Mouse (Mus musculus): ENCODE results near the gene Haus6.

DNA sequence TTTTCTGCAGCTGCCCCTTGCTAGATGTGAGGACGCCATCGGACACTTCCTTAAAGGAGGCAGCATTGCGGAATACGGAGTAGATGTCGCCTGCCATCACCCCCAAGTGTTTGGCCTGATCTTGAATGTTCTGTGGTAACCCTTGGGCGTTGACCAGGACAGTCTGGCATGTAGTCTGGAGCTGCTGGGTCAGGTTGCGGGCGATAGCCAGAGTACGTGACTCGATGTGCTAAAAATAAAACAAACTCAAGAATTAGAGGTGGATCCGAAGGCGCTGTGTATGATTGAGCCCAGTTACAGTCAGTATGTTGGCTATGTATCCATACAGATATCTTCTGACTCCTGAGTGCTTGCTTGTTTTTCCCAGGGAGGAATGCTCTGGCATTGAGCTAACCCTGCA, 45.3 kb upstream of the Haus6 start:
- TF ChIP-seq CTCF (IDR thresholded peaks at IDR 0.05; ENCODE audit: borderline replicate concordance, insufficient read depth, low read depth, low read length): no peak
- no peak for TF ChIP-seq POLR2A (IDR thresholded peaks at IDR 0.05; ENCODE audit: borderline replicate concordance, insufficient read depth, low read length)
